Mouse (Mus musculus) E14TG2a.4 (cell line): ENCODE measurements at regions not wholly inside any gene's neighbourhood (a gene's known extent, or its start where the extent isn't known, plus 50 kb on each side); places are given as distances from the start of the nearest gene placed in this dataset.

ENCODE experiments used
- H3K27me3 ChIP-seq: 2 replicates; pipeline ENCODE4 v1.6.1; 2014; ENCODE audit warnings: low read length, control low read depth; ENCODE audit not compliant: insufficient read depth
- H3K36me3 ChIP-seq: 2 replicates; pipeline ENCODE4 v1.6.1; 2014; ENCODE audit warnings: low read length, control low read depth; ENCODE audit not compliant: insufficient read depth
- H3K4me1 ChIP-seq: replicated peaks from 2 replicates; pipeline ENCODE4 v1.6.1; 2014; ENCODE audit warnings: low read depth, low read length, control low read depth
- H3K4me3 ChIP-seq: replicated peaks from 2 replicates; pipeline ENCODE4 v1.5.1; 2014; ENCODE audit warnings: mild to moderate bottlenecking, low read length
- H3K9me3 ChIP-seq: 2 replicates; pipeline ENCODE4 v1.6.1; 2014; ENCODE audit warnings: low read length, control low read depth
- CTCF ChIP-seq: conservative IDR thresholded peaks from 2 replicates; pipeline ENCODE4 v1.5.1; 2014; ENCODE audit warnings: low read length
- NANOG ChIP-seq: IDR thresholded peaks from 2 replicates; pipeline ENCODE4 v1.6.1; 2014; ENCODE audit warnings: borderline replicate concordance, low read length, mixed read lengths
- POU5F1 ChIP-seq: IDR thresholded peaks from 2 replicates; pipeline ENCODE4 v1.6.1; 2014; ENCODE audit warnings: low read length, borderline replicate concordance

GRCm38 (mm10) chr2:172613891-172614391 is 64.5 kb downstream of the Tfap2c start:
- Histone ChIP-seq H3K36me3 (peaks cover 38% of the 10 kb centered on the region), H3K4me3 (peak overlapping the region; percentile 71), H3K9me3 (no peaks in the 10 kb centered on the region), H3K27me3 (no peaks in the 10 kb centered on the region), H3K4me1 (peaks cover 87% of the 10 kb centered on the region)
- TF ChIP-seq POU5F1 (no peak), NANOG (no peak), CTCF (no peak)

- H3K9me3 ChIP-seq, result no peaks in the 10 kb centered on the region
- peaks cover 31% of the 10 kb centered on the region for H3K36me3 ChIP-seq
- H3K4me3 ChIP-seq, result peak overlapping the region; percentile 71
- no peaks in the 10 kb centered on the region for H3K27me3 ChIP-seq
- H3K4me1 ChIP-seq, result peaks cover 95% of the 10 kb centered on the region
- no peak for TF ChIP-seq CTCF
- no peak for TF ChIP-seq NANOG
- no peak for TF ChIP-seq POU5F1
These were observed 65.8 kb downstream of the Tfap2c start for GRCm38 (mm10) chr2:172615148-172615547.

- TF ChIP-seq POU5F1 (no peak), NANOG (no peak), CTCF (no peak)
- Histone ChIP-seq H3K36me3 (peaks cover 32% of the 10 kb centered on the region), H3K4me1 (peaks cover 95% of the 10 kb centered on the region), H3K4me3 (no peak overlapping the region), H3K27me3 (no peaks in the 10 kb centered on the region), H3K9me3 (no peaks in the 10 kb centered on the region)
These were observed 66.2 kb downstream of the Tfap2c start for GRCm38 (mm10) chr2:172615582-172615981.

- H3K9me3 ChIP-seq, result no peaks in the 10 kb centered on the region
- H3K27me3 ChIP-seq, result no peaks in the 10 kb centered on the region
- H3K4me3 ChIP-seq, result peak overlapping the region; percentile 43
- peaks cover 93% of the 10 kb centered on the region for H3K4me1 ChIP-seq
- TF ChIP-seq CTCF, result no peak
- TF ChIP-seq NANOG, result peak; percentile 88; the same call in 1 of the 2 replicates
- peaks cover 31% of the 10 kb centered on the region for H3K36me3 ChIP-seq
These were observed 69.8 kb downstream of the Tfap2c start for GRCm38 (mm10) chr2:172619168-172619567.

GRCm38 (mm10) chr2:172620001-172620400 is 70.6 kb downstream of the Tfap2c start:
- Histone ChIP-seq H3K27me3 (no peaks in the 10 kb centered on the region), H3K4me1 (peaks cover 88% of the 10 kb centered on the region), H3K36me3 (peaks cover 31% of the 10 kb centered on the region), H3K4me3 (peak overlapping the region; percentile 43; the same call in 1 of the 2 replicates), H3K9me3 (no peaks in the 10 kb centered on the region)
- no peak for TF ChIP-seq POU5F1
- TF ChIP-seq CTCF, result no peak
- no peak for TF ChIP-seq NANOG

- TF ChIP-seq CTCF (no peak), NANOG (no peak), POU5F1 (no peak)
- H3K4me1 ChIP-seq, result peaks cover 70% of the 10 kb centered on the region
- no peaks in the 10 kb centered on the region for H3K9me3 ChIP-seq
- peaks cover 19% of the 10 kb centered on the region for H3K36me3 ChIP-seq
- no peaks in the 10 kb centered on the region for H3K27me3 ChIP-seq
- H3K4me3 ChIP-seq, result peak overlapping the region; percentile 26; the same call in 1 of the 2 replicates
These were observed 74.3 kb downstream of the Tfap2c start for GRCm38 (mm10) chr2:172623707-172624106.

- TF ChIP-seq NANOG (no peak), CTCF (no peak), POU5F1 (no peak)
- H3K4me3 ChIP-seq, result peak overlapping the region; percentile 55
- H3K4me1 ChIP-seq, result peaks cover 55% of the 10 kb centered on the region
- H3K36me3 ChIP-seq, result peaks cover 10% of the 10 kb centered on the region
- H3K9me3 ChIP-seq, result no peaks in the 10 kb centered on the region
- no peaks in the 10 kb centered on the region for H3K27me3 ChIP-seq
These were observed 78.2 kb downstream of the Tfap2c start for GRCm38 (mm10) chr2:172627353-172628306.

GRCm38 (mm10) chr2:172630333-172630732 is 80.9 kb downstream of the Tfap2c start:
- no peak for TF ChIP-seq POU5F1
- Histone ChIP-seq H3K4me3 (no peak overlapping the region), H3K36me3 (peaks cover 17% of the 10 kb centered on the region), H3K9me3 (no peaks in the 10 kb centered on the region), H3K27me3 (no peaks in the 10 kb centered on the region), H3K4me1 (peaks cover 53% of the 10 kb centered on the region)
